Mouse (Mus musculus): Measurements from ENCODE around the gene Ppp3ca.
A peak's percentile ranks its signal among the peaks of the same experiment; 100 is the strongest.

Gene Ppp3ca

GRCm38 (mm10) chr3:136864306-136864705, 194.4 kb downstream of the Ppp3ca start:
- no peak for DNase-seq

- no peak for DNase-seq
Observed at GRCm38 (mm10) chr3:136865176-136865859, 195.4 kb downstream of the Ppp3ca start.

- no peak for DNase-seq
Observed at GRCm38 (mm10) chr3:136866095-136866494, 196.2 kb downstream of the Ppp3ca start.

- no peak for DNase-seq
Observed at GRCm38 (mm10) chr3:136866571-136866970, 196.6 kb downstream of the Ppp3ca start.

GRCm38 (mm10) chr3:136867366-136867765, 197.4 kb downstream of the Ppp3ca start:
- no peak for DNase-seq

- DNase-seq, result peak; percentile 41
Observed at GRCm38 (mm10) chr3:136871772-136872532, 202.0 kb downstream of the Ppp3ca start.

GRCm38 (mm10) chr3:136872533-136873095, 202.7 kb downstream of the Ppp3ca start:
- no peak for DNase-seq

GRCm38 (mm10) chr3:136873809-136874449, 204.0 kb downstream of the Ppp3ca start:
- no peak for DNase-seq

GRCm38 (mm10) chr3:136874566-136874965, 204.6 kb downstream of the Ppp3ca start:
- no peak for DNase-seq

- no peak for DNase-seq
Observed at GRCm38 (mm10) chr3:136887741-136888140, 217.8 kb downstream of the Ppp3ca start.

GRCm38 (mm10) chr3:136892140-136892539, 222.2 kb downstream of the Ppp3ca start:
- DNase-seq, result no peak

GRCm38 (mm10) chr3:136893596-136894402, 223.9 kb downstream of the Ppp3ca start:
- no peak for DNase-seq

GRCm38 (mm10) chr3:136895498-136895897, 225.6 kb downstream of the Ppp3ca start:
- no peak for DNase-seq

GRCm38 (mm10) chr3:136896276-136896675, 226.4 kb downstream of the Ppp3ca start:
- DNase-seq, result no peak

GRCm38 (mm10) chr3:136899744-136900143, 229.8 kb downstream of the Ppp3ca start:
- no peak for DNase-seq

GRCm38 (mm10) chr3:136900986-136901385, 231.1 kb downstream of the Ppp3ca start:
- no peak for DNase-seq

GRCm38 (mm10) chr3:136902776-136903175, 232.9 kb downstream of the Ppp3ca start:
- no peak for DNase-seq

GRCm38 (mm10) chr3:136905577-136905976, 235.7 kb downstream of the Ppp3ca start:
- peak; percentile 26 for DNase-seq

GRCm38 (mm10) chr3:136909534-136909933, 239.6 kb downstream of the Ppp3ca start:
- no peak for DNase-seq

GRCm38 (mm10) chr3:136911276-136911675, 241.4 kb downstream of the Ppp3ca start:
- no peak for DNase-seq

- no peak for DNase-seq
Observed at GRCm38 (mm10) chr3:136917080-136917479, 247.2 kb downstream of the Ppp3ca start.

- no peak for DNase-seq
Observed at GRCm38 (mm10) chr3:136933071-136933470, 263.1 kb downstream of the Ppp3ca start.

All from embryo, embryonic 11 days (tissue).